Mouse (Mus musculus) testis, adult 2 months (tissue): ENCODE measurements around the gene Arhgap9.

ENCODE experiments used
- CTCF ChIP-seq: fragments of 200-500 bp; IDR thresholded peaks from 2 replicates; pipeline ENCODE4 v1.5.1; 2012; ENCODE audit warnings: low read depth, mild to moderate bottlenecking, inconsistent platforms, low read length, moderate library complexity; ENCODE audit not compliant: control insufficient read depth, insufficient read depth, insufficient replicate concordance
- POLR2A ChIP-seq: fragments of 200-500 bp; IDR thresholded peaks from 2 replicates; pipeline ENCODE4 v1.6.1; 2012; ENCODE audit warnings: low read depth, mild to moderate bottlenecking, inconsistent platforms, low read length, moderate library complexity; ENCODE audit not compliant: control insufficient read depth

GRCm38 (mm10) chr10:127333152-127333551 lies 11.4 kb downstream of the Arhgap9 start:
- TF ChIP-seq CTCF, result no peak; the same call in 1 of the 2 replicates
- TF ChIP-seq POLR2A, result no peak
